Mouse (Mus musculus) heart, embryonic 14.5 days (tissue): ENCODE results near the gene Mapk9. TPM values are rescaled to one million over a fixed set of nuclear protein-coding genes. Genes with fewer than 3 reads are reported as not detected.

Source experiments
- ATAC-seq: fragments of 200-750 bp; cut with Nextera tagmentation; 2 replicates; pipeline ENCODE4 v1.8.0; 2017; ENCODE audit warnings: low read depth, moderate TSS enrichment; ENCODE audit not compliant: insufficient number of reproducible peaks, insufficient read depth, low FRiP score
- H3K27ac ChIP-seq, 2 experiments: fragments of 200-500 bp in 1 of 2; fragments of 300-500 bp in 1 of 2; sonication (generic) in 1 of 2; replicated peaks in 1 of 2; 2 replicates each; pipeline ENCODE4 v1.5.1; 2012 to 2014; ENCODE audit warnings: low read depth in 2 of 2, low read length in 2 of 2, control low read depth in 1 of 2, mild to moderate bottlenecking in 1 of 2, mixed read lengths in 1 of 2; ENCODE audit not compliant: control insufficient read depth in 1 of 2, insufficient read depth in 1 of 2
- H3K27me3 ChIP-seq: fragments of 300-500 bp; sonication (generic); 2 replicates; pipeline ENCODE4 v1.6.1; 2014; ENCODE audit warnings: mild to moderate bottlenecking, low read length, control low read depth; ENCODE audit not compliant: control insufficient read depth, insufficient read depth
- H3K36me3 ChIP-seq: fragments of 300-500 bp; sonication (generic); 2 replicates; pipeline ENCODE4 v1.6.1; 2014; ENCODE audit warnings: mild to moderate bottlenecking, control low read depth, low read length, mixed read lengths; ENCODE audit not compliant: control insufficient read depth, insufficient read depth
- H3K4me1 ChIP-seq, 2 experiments: fragments of 200-500 bp in 1 of 2; fragments of 300-500 bp in 1 of 2; sonication (generic) in 1 of 2; 2 replicates each; pipeline ENCODE4 v1.6.1; 2012 to 2014; ENCODE audit warnings: low read length in 2 of 2, control low read depth in 1 of 2, mixed read lengths in 1 of 2; ENCODE audit not compliant: control insufficient read depth in 2 of 2, insufficient read depth in 2 of 2
- H3K4me2 ChIP-seq: fragments of 300-500 bp; sonication (generic); 2 replicates; pipeline ENCODE4 v1.6.1; 2014; ENCODE audit warnings: mild to moderate bottlenecking, low read length
- H3K4me3 ChIP-seq, 2 experiments: fragments of 200-500 bp in 1 of 2; fragments of 300-500 bp in 1 of 2; sonication (generic) in 1 of 2; 2 replicates each; pipeline ENCODE4 v1.5.1; 2012 to 2014; ENCODE audit warnings: low read length in 2 of 2, mild to moderate bottlenecking in 2 of 2, control low read depth in 1 of 2, low read depth in 1 of 2, moderate library complexity in 1 of 2; ENCODE audit not compliant: control insufficient read depth in 1 of 2, insufficient read depth in 1 of 2
- H3K9ac ChIP-seq: fragments of 300-500 bp; sonication (generic); 2 replicates; pipeline ENCODE4 v1.6.1; 2014; ENCODE audit warnings: mild to moderate bottlenecking, low read length
- H3K9me3 ChIP-seq: fragments of 300-500 bp; sonication (generic); 2 replicates; pipeline ENCODE4 v1.6.1; 2016; ENCODE audit warnings: low read length, control low read depth; ENCODE audit not compliant: control insufficient read depth
- WGBS: fragments of 180-500 bp; shearing (Covaris S2); extraction: QIAGEN DNeasy Blood & Tissue Kit; methylation state at CpG from one replicate; pipeline ENCODE4 v1.1.7; 2014; 5-methylcytosine and 5-hydroxymethylcytosine counted together
- microRNA-seq: library from miRNA; unstranded; fragments of <30 nt; microRNA quantifications from one replicate; pipeline ENCODE4, GENCODE M21; 2016
- polyA plus RNA-seq: library from polyadenylated mRNA; unstranded; fragments of >200 nt; fragmentation: Nextera tagmentation; extraction: Ambion mirVana; gene quantifications from 2 replicates; pipeline ENCODE4 v1.2.1, GENCODE M21; 2014

Gene Mapk9
- polyA plus RNA-seq, 1 experiment from 2014 or later = 39.2 TPM

- Histone ChIP-seq H3K27me3 (peaks cover 28% of the 10 kb centered on the region; the same call in 1 of the 2 replicates), H3K36me3 (no peaks in the 10 kb centered on the region), H3K4me3 (no peak overlapping the region), H3K27ac (no peak overlapping the region), H3K4me2 (no peak overlapping the region), H3K4me1 (peaks cover 10 to 15% of the 10 kb centered on the region in 2 experiments), H3K9me3 (no peaks in the 10 kb centered on the region), H3K9ac (no peak overlapping the region)
- 50% methylated on average over 5 of the region's 5 CpGs for WGBS
- ATAC-seq = no peak
Measured at GRCm38 (mm10) chr11:49931037-49931625, 84.6 kb downstream of the Mapk9 start.

- 7% methylated on average over 7 of the region's 7 CpGs for WGBS
- H3K4me2 ChIP-seq = 0 out of 2 replicates have a peak overlapping the region, but pooled peaks have one; percentile 3
- H3K4me3 ChIP-seq = no peak overlapping the region
- H3K4me1 ChIP-seq = peaks cover 10 to 15% of the 10 kb centered on the region in 2 experiments
- no peaks in the 10 kb centered on the region for H3K9me3 ChIP-seq
- H3K9ac ChIP-seq = no peak overlapping the region
- no peak overlapping the region for H3K27ac ChIP-seq
- H3K27me3 ChIP-seq = peaks cover 24% of the 10 kb centered on the region; the same call in 1 of the 2 replicates
- no peaks in the 10 kb centered on the region for H3K36me3 ChIP-seq
- 0 out of 2 replicates have a peak, but pooled peaks have one; percentile 50 for ATAC-seq
Measured at GRCm38 (mm10) chr11:49931853-49932252, 85.3 kb downstream of the Mapk9 start.

GRCm38 (mm10) chr11:49933811-49934210 is 87.3 kb downstream of the Mapk9 start:
- H3K4me1 ChIP-seq = peaks cover 10 to 15% of the 10 kb centered on the region in 2 experiments
- H3K27ac ChIP-seq = no peak overlapping the region
- no peak for ATAC-seq
- H3K9me3 ChIP-seq = no peaks in the 10 kb centered on the region
- peaks cover 12% of the 10 kb centered on the region; the same call in 1 of the 2 replicates for H3K27me3 ChIP-seq
- H3K36me3 ChIP-seq = no peaks in the 10 kb centered on the region
- no peak overlapping the region for H3K9ac ChIP-seq
- no peak overlapping the region for H3K4me2 ChIP-seq
- whole genome bisulfite sequencing = 54% methylated on average over 1 of the region's 1 CpGs
- H3K4me3 ChIP-seq = no peak overlapping the region

- no peak for ATAC-seq
Measured at GRCm38 (mm10) chr11:49934322-49934721, 87.8 kb downstream of the Mapk9 start.

More at GRCm38 (mm10) chr11:49934322-49934721, 87.8 kb downstream of the Mapk9 start:
- Histone ChIP-seq H3K4me2 (no peak overlapping the region), H3K4me1 (peaks cover 10 to 15% of the 10 kb centered on the region in 2 experiments), H3K9me3 (no peaks in the 10 kb centered on the region), H3K27me3 (peaks cover 6% of the 10 kb centered on the region; the same call in 1 of the 2 replicates), H3K36me3 (no peaks in the 10 kb centered on the region), H3K9ac (no peak overlapping the region), H3K27ac (peak overlapping the region; percentile 19 to 37; a peak in 1 of 4 replicates), H3K4me3 (no peak overlapping the region)
- WGBS = 64% methylated on average over 10 of the region's 10 CpGs

Small RNA genes lying within 50 kb of the gene (microRNA-seq; reads per million reads assigned to microRNA genes)
- gene Gm23492 = not detected

Other genes with a start within 250 kb of the Mapk9 start
- 9.3 and 10.0 TPM in 2 replicates for gene Flt4, start 237.5 kb upstream of the Mapk9 start, polyA plus RNA-seq
- 0.78 and 1.1 TPM in 2 replicates for gene Scgb3a1, start 183.1 kb upstream of the Mapk9 start, polyA plus RNA-seq
- 38.7 and 42.4 TPM in 2 replicates for gene Cnot6, start 134.0 kb upstream of the Mapk9 start, polyA plus RNA-seq
- gene Gfpt2, start 52.6 kb upstream of the Mapk9 start, polyA plus RNA-seq = 7.8 and 8.5 TPM in 2 replicates
- 0.28 TPM in 1 of 2 replicates, not detected in the other for gene Rasgef1c, start 55.1 kb downstream of the Mapk9 start, polyA plus RNA-seq
- 40.0 and 44.0 TPM in 2 replicates for gene Rnf130, start 178.6 kb downstream of the Mapk9 start, polyA plus RNA-seq